Mouse (Mus musculus): Measurements from ENCODE around the gene Nsmce4a. TPM values are rescaled to one million over a fixed set of nuclear protein-coding genes. Genes with fewer than 3 reads are reported as not detected.

Gene Nsmce4a
- polyA plus RNA-seq, 1 experiment from 2014 or later, result 149 TPM

- 17% methylated on average over 10 of the region's 10 CpGs for WGBS
- Histone ChIP-seq H3K36me3 (no peaks in the 10 kb centered on the region), H3K9ac (peak overlapping the region; percentile 32; the same call in 1 of the 2 replicates), H3K4me2 (peak overlapping the region; percentile 52), H3K27me3 (replicated peaks) (no peaks in the 10 kb centered on the region), H3K9me3 (no peaks in the 10 kb centered on the region), H3K4me3 (replicated peaks) (peak overlapping the region; percentile 26), H3K4me1 (0 out of 2 replicates have a peak, but pooled peaks cover 6% of the 10 kb centered on the region), H3K27ac (peak overlapping the region; percentile 57; the same call in 1 of the 2 replicates)
- ATAC-seq (ENCODE audit: insufficient read depth, low FRiP score, low read depth), result no peak
These were observed 4.1 kb upstream of the Nsmce4a start for GRCm38 (mm10) chr7:130576981-130577380.

GRCm38 (mm10) chr7:130574211-130574991, 1.5 kb upstream of the Nsmce4a start:
- Histone ChIP-seq H3K27ac (peak overlapping the region; percentile 78), H3K4me3 (replicated peaks) (no peak overlapping the region), H3K9ac (no peak overlapping the region), H3K27me3 (replicated peaks) (no peaks in the 10 kb centered on the region), H3K9me3 (no peaks in the 10 kb centered on the region), H3K36me3 (no peaks in the 10 kb centered on the region), H3K4me2 (peak overlapping the region; percentile 35), H3K4me1 (0 out of 2 replicates have a peak, but pooled peaks cover 6% of the 10 kb centered on the region)
- peak; percentile 76 for ATAC-seq (ENCODE audit: insufficient read depth, low FRiP score, low read depth)
- WGBS, result 42% methylated on average over 13 of the region's 13 CpGs

- 92% methylated on average over 10 of the region's 10 CpGs for WGBS
- no peak overlapping the region for H3K4me3 ChIP-seq (replicated peaks)
- no peaks in the 10 kb centered on the region for H3K9me3 ChIP-seq
- no peaks in the 10 kb centered on the region for H3K27me3 ChIP-seq (replicated peaks)
- no peak overlapping the region for H3K9ac ChIP-seq
- no peak overlapping the region for H3K4me2 ChIP-seq
- H3K27ac ChIP-seq, result peak overlapping the region; percentile 78; the same call in 1 of the 2 replicates
- H3K36me3 ChIP-seq, result no peaks in the 10 kb centered on the region
- H3K4me1 ChIP-seq, result 0 out of 2 replicates have a peak, but pooled peaks cover 10% of the 10 kb centered on the region
- ATAC-seq (ENCODE audit: insufficient read depth, low FRiP score, low read depth), result no peak
These were observed 828 bp upstream of the Nsmce4a start for GRCm38 (mm10) chr7:130573746-130574145.

GRCm38 (mm10) chr7:130570472-130570871, 2.4 kb downstream of the Nsmce4a start:
- WGBS, result 77% methylated on average over 7 of the region's 7 CpGs
- Histone ChIP-seq H3K36me3 (no peaks in the 10 kb centered on the region), H3K4me3 (replicated peaks) (no peak overlapping the region), H3K4me1 (0 out of 2 replicates have a peak, but pooled peaks cover 10% of the 10 kb centered on the region), H3K27ac (no peak overlapping the region), H3K27me3 (replicated peaks) (no peaks in the 10 kb centered on the region), H3K4me2 (no peak overlapping the region), H3K9ac (no peak overlapping the region), H3K9me3 (no peaks in the 10 kb centered on the region)
- ATAC-seq (ENCODE audit: insufficient read depth, low FRiP score, low read depth), result no peak

- no peaks in the 10 kb centered on the region for H3K27me3 ChIP-seq (replicated peaks)
- no peak overlapping the region for H3K4me3 ChIP-seq (replicated peaks)
- no peak overlapping the region for H3K9ac ChIP-seq
- H3K4me1 ChIP-seq, result 0 out of 2 replicates have a peak, but pooled peaks cover 4% of the 10 kb centered on the region
- H3K4me2 ChIP-seq, result no peak overlapping the region
- H3K27ac ChIP-seq, result peak overlapping the region; percentile 16; the same call in 1 of the 2 replicates
- peak; percentile 34; the same call in 1 of the 2 replicates for ATAC-seq (ENCODE audit: insufficient read depth, low FRiP score, low read depth)
- 32% methylated on average over 9 of the region's 9 CpGs for WGBS
- H3K36me3 ChIP-seq, result no peaks in the 10 kb centered on the region
- no peaks in the 10 kb centered on the region for H3K9me3 ChIP-seq
These were observed 4.0 kb downstream of the Nsmce4a start for GRCm38 (mm10) chr7:130568783-130569436.

GRCm38 (mm10) chr7:130564596-130564995, 8.3 kb downstream of the Nsmce4a start:
- Histone ChIP-seq H3K9me3 (no peaks in the 10 kb centered on the region), H3K4me1 (0 out of 2 replicates have a peak, but pooled peaks cover 4% of the 10 kb centered on the region), H3K4me2 (no peak overlapping the region), H3K27ac (no peak overlapping the region), H3K4me3 (replicated peaks) (no peak overlapping the region), H3K27me3 (replicated peaks) (no peaks in the 10 kb centered on the region), H3K9ac (no peak overlapping the region), H3K36me3 (no peaks in the 10 kb centered on the region)
- no peak for ATAC-seq (ENCODE audit: insufficient read depth, low FRiP score, low read depth)
- WGBS, result 73% methylated on average over 3 of the region's 3 CpGs

GRCm38 (mm10) chr7:130563880-130564279, 9.0 kb downstream of the Nsmce4a start:
- 61% methylated on average over 4 of the region's 4 CpGs for WGBS
- Histone ChIP-seq H3K4me1 (0 out of 2 replicates have a peak, but pooled peaks cover 2% of the 10 kb centered on the region), H3K27ac (no peak overlapping the region), H3K9ac (no peak overlapping the region), H3K4me3 (replicated peaks) (no peak overlapping the region), H3K9me3 (no peaks in the 10 kb centered on the region), H3K4me2 (no peak overlapping the region), H3K27me3 (replicated peaks) (no peaks in the 10 kb centered on the region), H3K36me3 (no peaks in the 10 kb centered on the region)
- no peak for ATAC-seq (ENCODE audit: insufficient read depth, low FRiP score, low read depth)

GRCm38 (mm10) chr7:130563276-130563675, 9.6 kb downstream of the Nsmce4a start:
- no peak overlapping the region for H3K9ac ChIP-seq
- 90% methylated on average over 4 of the region's 4 CpGs for WGBS

GRCm38 (mm10) chr7:130560933-130561332, 12.0 kb downstream of the Nsmce4a start:
- Histone ChIP-seq H3K27me3 (replicated peaks) (no peaks in the 10 kb centered on the region), H3K36me3 (no peaks in the 10 kb centered on the region), H3K9me3 (no peaks in the 10 kb centered on the region), H3K27ac (no peak overlapping the region), H3K9ac (no peak overlapping the region), H3K4me3 (replicated peaks) (no peak overlapping the region), H3K4me2 (no peak overlapping the region), H3K4me1 (no peaks in the 10 kb centered on the region)
- no peak for ATAC-seq (ENCODE audit: insufficient read depth, low FRiP score, low read depth)
- 65% methylated on average over 1 of the region's 1 CpGs for WGBS

More at GRCm38 (mm10) chr7:130563276-130563675, 9.6 kb downstream of the Nsmce4a start:
- Histone ChIP-seq H3K36me3 (no peaks in the 10 kb centered on the region), H3K4me2 (no peak overlapping the region), H3K9me3 (no peaks in the 10 kb centered on the region), H3K4me3 (replicated peaks) (no peak overlapping the region), H3K27ac (no peak overlapping the region), H3K27me3 (replicated peaks) (no peaks in the 10 kb centered on the region), H3K4me1 (no peaks in the 10 kb centered on the region)
- no peak for ATAC-seq (ENCODE audit: insufficient read depth, low FRiP score, low read depth)

GRCm38 (mm10) chr7:130558592-130558991, 14.3 kb downstream of the Nsmce4a start:
- no peak for ATAC-seq (ENCODE audit: insufficient read depth, low FRiP score, low read depth)
- Histone ChIP-seq H3K9me3 (no peaks in the 10 kb centered on the region), H3K9ac (no peak overlapping the region), H3K36me3 (no peaks in the 10 kb centered on the region), H3K27ac (no peak overlapping the region), H3K4me1 (no peaks in the 10 kb centered on the region), H3K27me3 (replicated peaks) (no peaks in the 10 kb centered on the region), H3K4me3 (replicated peaks) (no peak overlapping the region), H3K4me2 (no peak overlapping the region)
- 79% methylated on average over 4 of the region's 4 CpGs for WGBS

GRCm38 (mm10) chr7:130555597-130555996, 17.3 kb downstream of the Nsmce4a start:
- Histone ChIP-seq H3K27me3 (replicated peaks) (no peaks in the 10 kb centered on the region), H3K27ac (no peak overlapping the region), H3K4me2 (no peak overlapping the region), H3K4me1 (no peaks in the 10 kb centered on the region), H3K9ac (no peak overlapping the region), H3K4me3 (replicated peaks) (no peak overlapping the region), H3K36me3 (no peaks in the 10 kb centered on the region), H3K9me3 (no peaks in the 10 kb centered on the region)
- no peak for ATAC-seq (ENCODE audit: insufficient read depth, low FRiP score, low read depth)
- 64% methylated on average over 5 of the region's 5 CpGs for WGBS

GRCm38 (mm10) chr7:130553321-130553720, 19.6 kb downstream of the Nsmce4a start:
- 62% methylated on average over 4 of the region's 4 CpGs for WGBS
- no peaks in the 10 kb centered on the region for H3K27me3 ChIP-seq (replicated peaks)

More at GRCm38 (mm10) chr7:130553321-130553720, 19.6 kb downstream of the Nsmce4a start:
- Histone ChIP-seq H3K4me3 (replicated peaks) (no peak overlapping the region), H3K4me1 (no peaks in the 10 kb centered on the region), H3K27ac (no peak overlapping the region), H3K9me3 (no peaks in the 10 kb centered on the region), H3K36me3 (no peaks in the 10 kb centered on the region), H3K9ac (no peak overlapping the region), H3K4me2 (no peak overlapping the region)
- ATAC-seq (ENCODE audit: insufficient read depth, low FRiP score, low read depth), result no peak

Measured in stomach, embryonic 15.5 days (tissue).